Comparison of ENCODE assay signal across 8 mouse cellular contexts in genomic region chr9:65909301-65909801, GRCm38 (mm10). TPM values are rescaled to one million over a fixed set of nuclear protein-coding genes. Genes with fewer than 3 reads are reported as not detected.
A peak's percentile ranks its signal among the peaks of the same experiment; 100 is the strongest.
DNase-seq lines count a peak whose midpoint lies in the region; ATAC-seq and TF ChIP-seq lines count a peak whose summit lies in the region.

No protein-coding gene starts in this region.

- H3K27me3 ChIP-seq in intestine, postnatal 0 days (replicated peaks; ENCODE audit: control insufficient read depth, insufficient read depth, low read length) = no peaks in the 10 kb centered on the region
- H3K27me3 ChIP-seq in midbrain, postnatal 0 days (ENCODE audit: insufficient read depth, low read length) = no peaks in the 10 kb centered on the region
- no peaks in the 10 kb centered on the region for H3K27me3 ChIP-seq in stomach, embryonic 15.5 days (replicated peaks)

- H3K36me3 ChIP-seq in intestine, postnatal 0 days (ENCODE audit: control insufficient read depth, insufficient read depth) = no peaks in the 10 kb centered on the region
- no peaks in the 10 kb centered on the region for H3K36me3 ChIP-seq in midbrain, postnatal 0 days (ENCODE audit: insufficient read depth, low read length)
- H3K36me3 ChIP-seq in stomach, embryonic 15.5 days = no peaks in the 10 kb centered on the region

- WGBS in intestine, postnatal 0 days = under 1% methylated on average over 34 of the region's 34 CpGs
- under 1% methylated on average over 31 of the region's 34 CpGs for WGBS in midbrain, postnatal 0 days
- under 1% methylated on average over 34 of the region's 34 CpGs for WGBS in stomach, embryonic 15.5 days

- peak; percentile 55 for ATAC-seq in intestine, postnatal 0 days
- ATAC-seq in midbrain, postnatal 0 days (ENCODE audit: low FRiP score) = no peak; the same call in 1 of the 2 replicates
- ATAC-seq in stomach, embryonic 15.5 days (ENCODE audit: insufficient read depth, low FRiP score, low read depth) = no peak; the same call in 1 of the 2 replicates

- H3K27ac ChIP-seq in intestine, postnatal 0 days (ENCODE audit: low read depth, low read length) = peak overlapping the region; percentile 82
- H3K27ac ChIP-seq in midbrain, postnatal 0 days (ENCODE audit: low read depth, low read length) = peak overlapping the region; percentile 83
- peak overlapping the region; percentile 92 for H3K27ac ChIP-seq in stomach, embryonic 15.5 days

- peak overlapping the region; percentile 94 for H3K4me2 ChIP-seq in intestine, postnatal 0 days (replicated peaks; ENCODE audit: low read depth)
- peak overlapping the region; percentile 86 for H3K4me2 ChIP-seq in midbrain, postnatal 0 days (ENCODE audit: low read depth, low read length, poor library complexity, severe bottlenecking)
- peak overlapping the region; percentile 80 for H3K4me2 ChIP-seq in stomach, embryonic 15.5 days

- no peaks in the 10 kb centered on the region for H3K9me3 ChIP-seq in intestine, postnatal 0 days (ENCODE audit: control insufficient read depth)
- H3K9me3 ChIP-seq in midbrain, postnatal 0 days (ENCODE audit: low read length) = no peaks in the 10 kb centered on the region
- no peaks in the 10 kb centered on the region for H3K9me3 ChIP-seq in stomach, embryonic 15.5 days

- peak overlapping the region; percentile 83 for H3K9ac ChIP-seq in intestine, postnatal 0 days (ENCODE audit: low read depth, low read length)
- H3K9ac ChIP-seq in midbrain, postnatal 0 days (replicated peaks; ENCODE audit: low read length, poor library complexity, severe bottlenecking) = peak overlapping the region; percentile 83
- H3K9ac ChIP-seq in stomach, embryonic 15.5 days = peak overlapping the region; percentile 73

- TF ChIP-seq CTCF in intestine, postnatal 0 days (IDR thresholded peaks at IDR 0.05; ENCODE audit: low read depth) = peak; percentile 54
- TF ChIP-seq CTCF in midbrain, postnatal 0 days (IDR thresholded peaks at IDR 0.05) = peak; percentile 40

- H3K4me3 ChIP-seq in intestine, postnatal 0 days (ENCODE audit: low read depth, low read length) = peak overlapping the region; percentile 86
- H3K4me3 ChIP-seq in midbrain, postnatal 0 days (ENCODE audit: low read depth, low read length) = peak overlapping the region; percentile 76
- H3K4me3 ChIP-seq in stomach, embryonic 15.5 days (replicated peaks) = peak overlapping the region; percentile 77

- H3K4me1 ChIP-seq in intestine, postnatal 0 days (replicated peaks; ENCODE audit: control insufficient read depth, insufficient read depth, low read length) = no peaks in the 10 kb centered on the region
- H3K4me1 ChIP-seq in midbrain, postnatal 0 days (ENCODE audit: insufficient read depth, low read length) = no peaks in the 10 kb centered on the region
- H3K4me1 ChIP-seq in stomach, embryonic 15.5 days = peaks cover 6% of the 10 kb centered on the region; the same call in 1 of the 2 replicates

- DNase-seq in gastrocnemius, adult 18-20 months (ENCODE audit: low spot score) = peak; percentile 40
- DNase-seq in gastrocnemius, postnatal 25 days = no peak
- DNase-seq in cerebellum, postnatal 10 days = peak; percentile 78
- DNase-seq in frontal cortex, postnatal 36 days (ENCODE audit: low spot score in 2 of 2) = peak; percentile 41 to 52
- peak; percentile 63 for DNase-seq in liver
- peak; percentile 33 for DNase-seq in midbrain, postnatal 0 days (ENCODE audit: low spot score)

RNA-seq across cellular contexts. Expression of gene Csnk1g1, which starts 0.6 kb away (rescaled TPM):
- 1 to 10 TPM; 7.2 to 7.6 TPM for total RNA-seq in gastrocnemius, adult 18-20 months (2021)
- 1 to 10 TPM; 6.8 to 7.3 TPM for total RNA-seq in gastrocnemius, postnatal 25 days (2021)
- 5.7 and 7.2 TPM in 2 replicates for polyA plus RNA-seq in intestine, postnatal 0 days (2015; fragmentation: Nextera tagmentation; extraction: Ambion mirVana)
- 25.7 and 28.6 TPM in 2 replicates for total RNA-seq in midbrain, postnatal 0 days (2014; rRNA removed)
- 14.2 and 17.4 TPM in 2 replicates for polyA plus RNA-seq in midbrain, postnatal 0 days (2015; fragmentation: Nextera tagmentation; extraction: Ambion mirVana)
- 12.9 and 14.5 TPM in 2 replicates for polyA plus RNA-seq in stomach, embryonic 15.5 days (2015; fragmentation: Nextera tagmentation; extraction: Ambion mirVana)

RNA-seq across cellular contexts. Expression of gene Trip4, which starts 0.8 kb away (rescaled TPM):
- total RNA-seq in gastrocnemius, adult 18-20 months (2021) = 10 to 100 TPM; 13.4 to 13.8 TPM
- 10 to 100 TPM; 11.8 to 13.1 TPM for total RNA-seq in gastrocnemius, postnatal 25 days (2021)
- 13.1 and 13.4 TPM in 2 replicates for polyA plus RNA-seq in intestine, postnatal 0 days (2015; fragmentation: Nextera tagmentation; extraction: Ambion mirVana)
- total RNA-seq in midbrain, postnatal 0 days (2014; rRNA removed) = 29.8 and 32.1 TPM in 2 replicates
- 25.1 and 25.6 TPM in 2 replicates for polyA plus RNA-seq in midbrain, postnatal 0 days (2015; fragmentation: Nextera tagmentation; extraction: Ambion mirVana)
- polyA plus RNA-seq in stomach, embryonic 15.5 days (2015; fragmentation: Nextera tagmentation; extraction: Ambion mirVana) = 25.8 and 26.8 TPM in 2 replicates

RNA-seq across cellular contexts. Expression of gene Pclaf, which starts 19.3 kb away (rescaled TPM):
- not detected for total RNA-seq in gastrocnemius, adult 18-20 months (2021)
- under 1 TPM; 0.28 to 0.94 TPM for total RNA-seq in gastrocnemius, postnatal 25 days (2021)
- polyA plus RNA-seq in intestine, postnatal 0 days (2015; fragmentation: Nextera tagmentation; extraction: Ambion mirVana) = 51.6 and 54.5 TPM in 2 replicates
- total RNA-seq in midbrain, postnatal 0 days (2014; rRNA removed) = 6.3 and 9.4 TPM in 2 replicates
- 6.7 and 8.2 TPM in 2 replicates for polyA plus RNA-seq in midbrain, postnatal 0 days (2015; fragmentation: Nextera tagmentation; extraction: Ambion mirVana)
- 160 and 168 TPM in 2 replicates for polyA plus RNA-seq in stomach, embryonic 15.5 days (2015; fragmentation: Nextera tagmentation; extraction: Ambion mirVana)
